Mouse (Mus musculus) stomach, embryonic 15.5 days (tissue): ENCODE measurements at regions not wholly inside any gene's neighbourhood (a gene's known extent, or its start where the extent isn't known, plus 50 kb on each side); places are given as distances from the start of the nearest gene placed in this dataset.

Source experiments
- ATAC-seq: fragments of 200-750 bp; cut with Nextera tagmentation; 2 replicates; pipeline ENCODE4 v1.8.0; 2017; ENCODE audit warnings: low read depth, moderate number of reproducible peaks, moderate TSS enrichment; ENCODE audit not compliant: insufficient read depth, low FRiP score
- H3K27ac ChIP-seq: fragments of 300-500 bp; sonication (generic); 2 replicates; pipeline ENCODE4 v1.5.1; 2015; ENCODE audit warnings: mild to moderate bottlenecking, inconsistent platforms
- H3K27me3 ChIP-seq: fragments of 300-500 bp; sonication (generic); replicated peaks from 2 replicates; pipeline ENCODE4 v1.6.1; 2015; ENCODE audit warnings: inconsistent platforms
- H3K36me3 ChIP-seq: fragments of 300-500 bp; sonication (generic); 2 replicates; pipeline ENCODE4 v1.6.1; 2015; ENCODE audit warnings: inconsistent platforms
- H3K4me1 ChIP-seq: fragments of 300-500 bp; sonication (generic); 2 replicates; pipeline ENCODE4 v1.6.1; 2015; ENCODE audit warnings: inconsistent platforms
- H3K4me2 ChIP-seq: fragments of 300-500 bp; sonication (generic); 2 replicates; pipeline ENCODE4 v1.6.1; 2015; ENCODE audit warnings: mild to moderate bottlenecking, inconsistent platforms
- H3K4me3 ChIP-seq: fragments of 300-500 bp; sonication (generic); replicated peaks from 2 replicates; pipeline ENCODE4 v1.5.1; 2015; ENCODE audit warnings: inconsistent platforms
- H3K9ac ChIP-seq: fragments of 300-500 bp; sonication (generic); 2 replicates; pipeline ENCODE4 v1.6.1; 2015; ENCODE audit warnings: inconsistent platforms
- H3K9me3 ChIP-seq: fragments of 300-500 bp; sonication (generic); 2 replicates; pipeline ENCODE4 v1.6.1; 2016; ENCODE audit warnings: inconsistent platforms
- whole genome bisulfite sequencing: fragments of 180-500 bp; shearing (Covaris S2); methylation state at CpG from one replicate; pipeline ENCODE4 v1.1.7; 2015; 5-methylcytosine and 5-hydroxymethylcytosine counted together

GRCm38 (mm10) chr1:61310063-61310760 is 328.4 kb upstream of the Pard3b start:
- Histone ChIP-seq H3K9me3 (no peaks in the 10 kb centered on the region), H3K27ac (no peak overlapping the region), H3K36me3 (no peaks in the 10 kb centered on the region), H3K27me3 (no peaks in the 10 kb centered on the region), H3K9ac (no peak overlapping the region), H3K4me3 (no peak overlapping the region), H3K4me2 (no peak overlapping the region), H3K4me1 (no peaks in the 10 kb centered on the region)
- 84% methylated on average over 3 of the region's 3 CpGs for WGBS
- ATAC-seq = no peak

- H3K9ac ChIP-seq = no peak overlapping the region
- H3K9me3 ChIP-seq = no peaks in the 10 kb centered on the region
- H3K27ac ChIP-seq = no peak overlapping the region
- no peak for ATAC-seq
- no peak overlapping the region for H3K4me2 ChIP-seq
- no peaks in the 10 kb centered on the region for H3K36me3 ChIP-seq
- H3K4me1 ChIP-seq = no peaks in the 10 kb centered on the region
- no peak overlapping the region for H3K4me3 ChIP-seq
- WGBS = 52% methylated on average over 2 of the region's 2 CpGs
- no peaks in the 10 kb centered on the region for H3K27me3 ChIP-seq
Measured at GRCm38 (mm10) chr1:61310761-61311090, 327.9 kb upstream of the Pard3b start.

GRCm38 (mm10) chr1:61313196-61313595 is 325.4 kb upstream of the Pard3b start:
- no peaks in the 10 kb centered on the region for H3K9me3 ChIP-seq
- ATAC-seq = no peak
- H3K9ac ChIP-seq = no peak overlapping the region
- no peaks in the 10 kb centered on the region for H3K36me3 ChIP-seq
- WGBS = 90% methylated on average over 4 of the region's 4 CpGs
- no peaks in the 10 kb centered on the region for H3K4me1 ChIP-seq
- H3K27ac ChIP-seq = no peak overlapping the region
- no peak overlapping the region for H3K4me2 ChIP-seq
- H3K4me3 ChIP-seq = no peak overlapping the region
- H3K27me3 ChIP-seq = no peaks in the 10 kb centered on the region

- H3K9me3 ChIP-seq = no peaks in the 10 kb centered on the region
- no peak overlapping the region for H3K4me2 ChIP-seq
- H3K9ac ChIP-seq = no peak overlapping the region
- no peak overlapping the region for H3K4me3 ChIP-seq
- H3K4me1 ChIP-seq = no peaks in the 10 kb centered on the region
- no peak for ATAC-seq
- H3K27me3 ChIP-seq = no peaks in the 10 kb centered on the region
- 84% methylated on average over 4 of the region's 4 CpGs for WGBS
- no peaks in the 10 kb centered on the region for H3K36me3 ChIP-seq
- no peak overlapping the region for H3K27ac ChIP-seq
Measured at GRCm38 (mm10) chr1:61316261-61316660, 322.4 kb upstream of the Pard3b start.

GRCm38 (mm10) chr1:61316736-61317135 is 321.9 kb upstream of the Pard3b start:
- Histone ChIP-seq H3K27me3 (no peaks in the 10 kb centered on the region), H3K4me3 (no peak overlapping the region), H3K4me2 (no peak overlapping the region), H3K4me1 (no peaks in the 10 kb centered on the region), H3K9ac (no peak overlapping the region), H3K9me3 (no peaks in the 10 kb centered on the region), H3K36me3 (no peaks in the 10 kb centered on the region), H3K27ac (no peak overlapping the region)
- no peak for ATAC-seq
- WGBS = 78% methylated on average over 2 of the region's 2 CpGs

- H3K36me3 ChIP-seq = no peaks in the 10 kb centered on the region
- no peak overlapping the region for H3K4me3 ChIP-seq
- no peak for ATAC-seq
- 89% methylated on average over 1 of the region's 1 CpGs for WGBS
- no peak overlapping the region for H3K9ac ChIP-seq
- H3K4me1 ChIP-seq = no peaks in the 10 kb centered on the region
- no peaks in the 10 kb centered on the region for H3K9me3 ChIP-seq
- no peak overlapping the region for H3K27ac ChIP-seq
- H3K4me2 ChIP-seq = no peak overlapping the region
- no peaks in the 10 kb centered on the region for H3K27me3 ChIP-seq
Measured at GRCm38 (mm10) chr1:61318042-61318441, 320.6 kb upstream of the Pard3b start.

- Histone ChIP-seq H3K4me1 (no peaks in the 10 kb centered on the region), H3K9me3 (no peaks in the 10 kb centered on the region), H3K27ac (no peak overlapping the region), H3K27me3 (no peaks in the 10 kb centered on the region), H3K36me3 (no peaks in the 10 kb centered on the region), H3K4me2 (no peak overlapping the region), H3K9ac (no peak overlapping the region), H3K4me3 (no peak overlapping the region)
- no peak for ATAC-seq
- 71% methylated on average over 6 of the region's 6 CpGs for WGBS
Measured at GRCm38 (mm10) chr1:61321513-61322145, 317.0 kb upstream of the Pard3b start.

GRCm38 (mm10) chr1:61331456-61331855 is 307.2 kb upstream of the Pard3b start:
- Histone ChIP-seq H3K4me1 (no peaks in the 10 kb centered on the region), H3K36me3 (no peaks in the 10 kb centered on the region), H3K9me3 (no peaks in the 10 kb centered on the region), H3K27me3 (no peaks in the 10 kb centered on the region), H3K9ac (no peak overlapping the region), H3K4me3 (no peak overlapping the region), H3K27ac (no peak overlapping the region), H3K4me2 (no peak overlapping the region)
- ATAC-seq = no peak
- WGBS = 78% methylated on average over 2 of the region's 2 CpGs

- H3K27me3 ChIP-seq = no peaks in the 10 kb centered on the region
- no peak overlapping the region for H3K4me3 ChIP-seq
- H3K27ac ChIP-seq = no peak overlapping the region
- H3K4me2 ChIP-seq = no peak overlapping the region
- H3K9ac ChIP-seq = no peak overlapping the region
- H3K9me3 ChIP-seq = no peaks in the 10 kb centered on the region
- no peaks in the 10 kb centered on the region for H3K36me3 ChIP-seq
- 46% methylated on average over 3 of the region's 3 CpGs for WGBS
- no peak for ATAC-seq
- no peaks in the 10 kb centered on the region for H3K4me1 ChIP-seq
Measured at GRCm38 (mm10) chr1:61331906-61332305, 306.7 kb upstream of the Pard3b start.

- 72% methylated on average over 2 of the region's 2 CpGs for WGBS
- ATAC-seq = no peak
- Histone ChIP-seq H3K4me1 (no peaks in the 10 kb centered on the region), H3K36me3 (no peaks in the 10 kb centered on the region), H3K4me3 (no peak overlapping the region), H3K27ac (no peak overlapping the region), H3K9me3 (no peaks in the 10 kb centered on the region), H3K4me2 (no peak overlapping the region), H3K27me3 (no peaks in the 10 kb centered on the region), H3K9ac (no peak overlapping the region)
Measured at GRCm38 (mm10) chr1:61336367-61336766, 302.3 kb upstream of the Pard3b start.

- Histone ChIP-seq H3K4me2 (no peak overlapping the region), H3K27ac (no peak overlapping the region), H3K36me3 (no peaks in the 10 kb centered on the region), H3K9me3 (no peaks in the 10 kb centered on the region), H3K4me3 (no peak overlapping the region), H3K9ac (no peak overlapping the region), H3K4me1 (peaks cover 9% of the 10 kb centered on the region; the same call in 1 of the 2 replicates), H3K27me3 (no peaks in the 10 kb centered on the region)
- 75% methylated on average over 1 of the region's 1 CpGs for WGBS
- no peak for ATAC-seq
Measured at GRCm38 (mm10) chr1:61352921-61353320, 285.7 kb upstream of the Pard3b start.

- H3K9me3 ChIP-seq = no peaks in the 10 kb centered on the region
- no peak overlapping the region for H3K9ac ChIP-seq
- H3K36me3 ChIP-seq = no peaks in the 10 kb centered on the region
- 30% methylated on average over 3 of the region's 3 CpGs for WGBS
- no peak overlapping the region for H3K4me2 ChIP-seq
- H3K27ac ChIP-seq = no peak overlapping the region
- H3K4me1 ChIP-seq = peaks cover 9% of the 10 kb centered on the region; the same call in 1 of the 2 replicates
- H3K27me3 ChIP-seq = no peaks in the 10 kb centered on the region
- no peak overlapping the region for H3K4me3 ChIP-seq
- no peak for ATAC-seq
Measured at GRCm38 (mm10) chr1:61353481-61353880, 285.1 kb upstream of the Pard3b start.
